Mouse (Mus musculus) MEL (cell line): ENCODE measurements around the gene Notch4.

Experiments
- CHD1 ChIP-seq: IDR thresholded peaks from 2 replicates; pipeline ENCODE4 v1.6.1; 2012; ENCODE audit warnings: low read depth, mild to moderate bottlenecking, inconsistent platforms, low read length, improper control_type of control experiment
- CHD2 ChIP-seq: IDR thresholded peaks from 2 replicates; pipeline ENCODE4 v1.6.1; 2011; ENCODE audit warnings: low read length, improper control_type of control experiment
- CTCF ChIP-seq, 3 experiments: IDR thresholded peaks in 2 of 3; conservative IDR thresholded peaks in 1 of 3; 2 replicates each; pipeline ENCODE4 v1.5.1; 2011 to 2012; ENCODE audit warnings: low read length in 3 of 3, low read depth in 2 of 3, mild to moderate bottlenecking in 2 of 3, improper control_type of control experiment in 1 of 3, inconsistent platforms in 1 of 3, mixed read lengths in 1 of 3, moderate library complexity in 1 of 3; ENCODE audit not compliant: control insufficient read depth in 1 of 3, insufficient read depth in 1 of 3, poor library complexity in 1 of 3, severe bottlenecking in 1 of 3
- EP300 ChIP-seq, 2 experiments: IDR thresholded peaks; 2 replicates each; pipeline ENCODE4 v1.6.1; 2011; ENCODE audit warnings: improper control_type of control experiment in 2 of 2, low read length in 2 of 2, low read depth in 1 of 2, mild to moderate bottlenecking in 1 of 2
- JUND ChIP-seq: IDR thresholded peaks from 2 replicates; pipeline ENCODE4 v1.6.1; 2011; ENCODE audit warnings: low read depth, mild to moderate bottlenecking, improper control_type of control experiment, low read length
- NRF1 ChIP-seq: IDR thresholded peaks from 2 replicates; pipeline ENCODE4 v1.6.1; 2014; ENCODE audit warnings: low read depth, mild to moderate bottlenecking, inconsistent platforms, low read length, improper control_type of control experiment, moderate library complexity; ENCODE audit not compliant: poor library complexity, insufficient read depth, severe bottlenecking
- POLR2A ChIP-seq, 2 experiments: IDR thresholded peaks; 2 replicates each; pipeline ENCODE4 v1.6.1; 2011 to 2012; ENCODE audit warnings: low read length in 2 of 2, mild to moderate bottlenecking in 2 of 2, control low read depth in 1 of 2, improper control_type of control experiment in 1 of 2, low read depth in 1 of 2, moderate library complexity in 1 of 2; ENCODE audit not compliant: control insufficient read depth in 1 of 2, insufficient read depth in 1 of 2, poor library complexity in 1 of 2
- POLR2AphosphoS5 ChIP-seq: IDR thresholded peaks from 2 replicates; pipeline ENCODE4 v1.6.1; 2012; ENCODE audit warnings: low read depth, borderline replicate concordance, mild to moderate bottlenecking, inconsistent platforms, low read length, moderate library complexity, mixed read lengths

- TF ChIP-seq EP300 (IDR thresholded peaks at IDR 0.05; ENCODE audit: low read depth in 1 of 2, low read length in 2 of 2) (peak in 1 of 2 experiments; percentile 25; a peak in 1 of 4 replicates), CHD1 (no peak), CTCF (IDR thresholded peaks at IDR 0.05 in 2 of 3, conservative IDR thresholded peaks at IDR 0.05 in 1 of 3; ENCODE audit: control insufficient read depth in 1 of 3, insufficient read depth in 1 of 3, low read depth in 2 of 3, low read length in 3 of 3, poor library complexity in 1 of 3, severe bottlenecking in 1 of 3) (peak; percentile 3 to 12 (median 11); a peak in 1 of 6 replicates), JUND (no peak), POLR2AphosphoS5 (no peak), NRF1 (no peak), CHD2 (no peak), POLR2A (IDR thresholded peaks at IDR 0.05; ENCODE audit: control insufficient read depth in 1 of 2, insufficient read depth in 1 of 2, low read depth in 1 of 2, low read length in 2 of 2, poor library complexity in 1 of 2) (peak in 1 of 2 experiments; percentile 39; a peak in 1 of 4 replicates)
Observed at GRCm38 (mm10) chr17:34560438-34560837, 3.6 kb upstream of the Notch4 start.
